Mouse (Mus musculus) macrophage (primary cell): ENCODE measurements around the gene Trp53tg5. TPM values are rescaled to one million over a fixed set of nuclear protein-coding genes. Genes with fewer than 3 reads are reported as not detected.

Experiments used
- H3K27ac ChIP-seq: fragments of 350-480 bp; formaldehyde crosslinking; 2 replicates; pipeline ENCODE4 v1.9.0; 2021
- H3K36me3 ChIP-seq: fragments of 350-480 bp; formaldehyde crosslinking; 2 replicates; pipeline ENCODE4 v1.9.0; 2021; ENCODE audit errors: inconsistent target
- H3K4me3 ChIP-seq: fragments of 350-480 bp; formaldehyde crosslinking; 2 replicates; pipeline ENCODE4 v1.9.0; 2021; ENCODE audit errors: inconsistent target
- H3K79me2 ChIP-seq: fragments of 350-480 bp; formaldehyde crosslinking; 2 replicates; pipeline ENCODE4 v1.9.0; 2021; ENCODE audit errors: inconsistent target
- WGBS: methylation state at CpG from one replicate; pipeline ENCODE4 v1.1.7; 2026; ENCODE audit warnings: inconsistent platforms; ENCODE audit not compliant: missing documents; 5-methylcytosine and 5-hydroxymethylcytosine counted together
- polyA plus RNA-seq: library from polyadenylated mRNA; stranded (reverse); fragments of 250-400 nt; gene quantifications from 3 replicates; pipeline ENCODE4 v1.2.4, GENCODE M21; 2018; ENCODE audit warnings: inconsistent platforms

Gene Trp53tg5
- polyA plus RNA-seq, 1 experiment from 2014 or later, result not detected

- Histone ChIP-seq H3K36me3 (peaks cover 15% of the 10 kb centered on the region; the same call in 1 of the 2 replicates), H3K79me2 (peaks cover 100% of the 10 kb centered on the region), H3K27ac (no peak overlapping the region), H3K4me3 (no peak overlapping the region)
- WGBS, result 69% methylated on average over 8 of the region's 8 CpGs
These were observed 37.2 kb downstream of the Trp53tg5 start for GRCm38 (mm10) chr2:164436215-164436913.

- Histone ChIP-seq H3K36me3 (peaks cover 24% of the 10 kb centered on the region), H3K4me3 (no peak overlapping the region), H3K79me2 (peaks cover 100% of the 10 kb centered on the region), H3K27ac (no peak overlapping the region)
- WGBS, result 29% methylated on average over 5 of the region's 5 CpGs
These were observed 38.1 kb downstream of the Trp53tg5 start for GRCm38 (mm10) chr2:164435216-164436090.

- Histone ChIP-seq H3K27ac (no peak overlapping the region), H3K4me3 (no peak overlapping the region), H3K79me2 (peaks cover 100% of the 10 kb centered on the region), H3K36me3 (peaks cover 32% of the 10 kb centered on the region)
- WGBS, result 92% methylated on average over 3 of the region's 3 CpGs
These were observed 38.8 kb downstream of the Trp53tg5 start for GRCm38 (mm10) chr2:164434681-164435080.

GRCm38 (mm10) chr2:164433278-164433895 lies 40.1 kb downstream of the Trp53tg5 start:
- peaks cover 45% of the 10 kb centered on the region for H3K36me3 ChIP-seq
- no peak overlapping the region for H3K4me3 ChIP-seq
- H3K79me2 ChIP-seq, result peaks cover 91% of the 10 kb centered on the region
- WGBS, result 93% methylated on average over 9 of the region's 9 CpGs
- no peak overlapping the region for H3K27ac ChIP-seq

- H3K4me3 ChIP-seq, result no peak overlapping the region
- WGBS, result 74% methylated on average over 21 of the region's 22 CpGs
These were observed 40.9 kb downstream of the Trp53tg5 start for GRCm38 (mm10) chr2:164432541-164433191.

GRCm38 (mm10) chr2:164431676-164432465 lies 41.7 kb downstream of the Trp53tg5 start:
- peaks cover 60% of the 10 kb centered on the region for H3K36me3 ChIP-seq
- H3K27ac ChIP-seq, result no peak overlapping the region
- H3K4me3 ChIP-seq, result no peak overlapping the region
- over 99% methylated on average over 9 of the region's 9 CpGs for WGBS
- H3K79me2 ChIP-seq, result peaks cover 76% of the 10 kb centered on the region

More at GRCm38 (mm10) chr2:164432541-164433191, 40.9 kb downstream of the Trp53tg5 start:
- peaks cover 84% of the 10 kb centered on the region for H3K79me2 ChIP-seq
- H3K36me3 ChIP-seq, result peaks cover 52% of the 10 kb centered on the region
- H3K27ac ChIP-seq, result no peak overlapping the region

GRCm38 (mm10) chr2:164430697-164431096 lies 42.8 kb downstream of the Trp53tg5 start:
- Histone ChIP-seq H3K27ac (no peak overlapping the region), H3K79me2 (peaks cover 65% of the 10 kb centered on the region), H3K36me3 (peaks cover 72% of the 10 kb centered on the region), H3K4me3 (no peak overlapping the region)
- 42% methylated on average over 7 of the region's 7 CpGs for WGBS

GRCm38 (mm10) chr2:164429881-164430615 lies 43.5 kb downstream of the Trp53tg5 start:
- peaks cover 78% of the 10 kb centered on the region for H3K36me3 ChIP-seq

GRCm38 (mm10) chr2:164428451-164428850 lies 45.1 kb downstream of the Trp53tg5 start:
- H3K4me3 ChIP-seq, result no peak overlapping the region
- H3K27ac ChIP-seq, result no peak overlapping the region
- peaks cover 42% of the 10 kb centered on the region for H3K79me2 ChIP-seq
- peaks cover 81% of the 10 kb centered on the region for H3K36me3 ChIP-seq
- WGBS, result 89% methylated on average over 3 of the region's 5 CpGs

More at GRCm38 (mm10) chr2:164429881-164430615, 43.5 kb downstream of the Trp53tg5 start:
- H3K27ac ChIP-seq, result no peak overlapping the region
- WGBS, result 90% methylated on average over 14 of the region's 15 CpGs
- H3K4me3 ChIP-seq, result no peak overlapping the region
- peaks cover 58% of the 10 kb centered on the region for H3K79me2 ChIP-seq

- peaks cover 27% of the 10 kb centered on the region for H3K79me2 ChIP-seq
- H3K4me3 ChIP-seq, result no peak overlapping the region
- peaks cover 79% of the 10 kb centered on the region for H3K36me3 ChIP-seq
- H3K27ac ChIP-seq, result no peak overlapping the region
- WGBS, result 90% methylated on average over 5 of the region's 5 CpGs
These were observed 46.6 kb downstream of the Trp53tg5 start for GRCm38 (mm10) chr2:164426952-164427351.

- H3K36me3 ChIP-seq, result peaks cover 75% of the 10 kb centered on the region
These were observed 47.4 kb downstream of the Trp53tg5 start for GRCm38 (mm10) chr2:164426121-164426520.

GRCm38 (mm10) chr2:164425401-164425800 lies 48.1 kb downstream of the Trp53tg5 start:
- WGBS, result 95% methylated on average over 5 of the region's 5 CpGs
- Histone ChIP-seq H3K27ac (no peak overlapping the region), H3K36me3 (peaks cover 68% of the 10 kb centered on the region), H3K79me2 (peaks cover 12% of the 10 kb centered on the region; the same call in 1 of the 2 replicates), H3K4me3 (no peak overlapping the region)

More at GRCm38 (mm10) chr2:164426121-164426520, 47.4 kb downstream of the Trp53tg5 start:
- Histone ChIP-seq H3K79me2 (peaks cover 19% of the 10 kb centered on the region), H3K4me3 (no peak overlapping the region), H3K27ac (no peak overlapping the region)
- 85% methylated on average over 10 of the region's 12 CpGs for WGBS

GRCm38 (mm10) chr2:164424406-164424805 lies 49.1 kb downstream of the Trp53tg5 start:
- H3K27ac ChIP-seq, result no peak overlapping the region
- peaks cover 58% of the 10 kb centered on the region for H3K36me3 ChIP-seq
- 97% methylated on average over 8 of the region's 8 CpGs for WGBS

More at GRCm38 (mm10) chr2:164424406-164424805, 49.1 kb downstream of the Trp53tg5 start:
- no peak overlapping the region for H3K4me3 ChIP-seq
- peaks cover 2% of the 10 kb centered on the region; the same call in 1 of the 2 replicates for H3K79me2 ChIP-seq
